Mouse (Mus musculus) layer of hippocampus, postnatal 36 days (tissue): Measurements from ENCODE around the gene Igf1r. TPM values are rescaled to one million over a fixed set of nuclear protein-coding genes. Genes with fewer than 3 reads are reported as not detected.
A peak's percentile ranks its signal among the peaks of the same experiment; 100 is the strongest.

Source experiments
- DNase-seq, 2 experiments: peaks; one replicate each; pipeline ENCODE4 v3.0.0; 2022
- total RNA-seq, 2 experiments: library from RNA; stranded (reverse); gene quantifications; 2 replicates each; pipeline ENCODE4 v1.2.3; 2021

Gene Igf1r
- total RNA-seq, 2 experiments from 2014 or later, result 37.4 to 41.9 TPM

DNA sequence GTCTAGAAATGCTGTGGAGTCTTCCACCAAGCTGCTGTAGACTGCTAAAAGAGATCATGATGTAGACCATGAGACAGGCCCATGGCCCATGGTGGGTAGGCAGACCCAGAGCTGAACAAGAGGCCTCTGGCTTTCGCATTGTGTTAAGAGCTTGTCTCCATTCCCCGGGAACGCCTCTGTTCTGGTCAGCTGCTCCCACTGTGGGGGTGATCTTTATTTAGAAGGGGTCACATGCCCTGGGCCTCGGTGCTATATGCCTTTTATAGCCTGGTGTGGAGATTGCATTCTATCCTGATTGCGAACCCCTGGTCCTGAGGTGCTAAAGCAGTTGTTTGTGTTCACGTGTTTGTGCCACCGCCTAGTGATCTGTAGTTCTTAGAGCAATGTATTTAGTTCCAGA, 57.5 kb downstream of the Igf1r start:
- no peak for DNase-seq

DNA sequence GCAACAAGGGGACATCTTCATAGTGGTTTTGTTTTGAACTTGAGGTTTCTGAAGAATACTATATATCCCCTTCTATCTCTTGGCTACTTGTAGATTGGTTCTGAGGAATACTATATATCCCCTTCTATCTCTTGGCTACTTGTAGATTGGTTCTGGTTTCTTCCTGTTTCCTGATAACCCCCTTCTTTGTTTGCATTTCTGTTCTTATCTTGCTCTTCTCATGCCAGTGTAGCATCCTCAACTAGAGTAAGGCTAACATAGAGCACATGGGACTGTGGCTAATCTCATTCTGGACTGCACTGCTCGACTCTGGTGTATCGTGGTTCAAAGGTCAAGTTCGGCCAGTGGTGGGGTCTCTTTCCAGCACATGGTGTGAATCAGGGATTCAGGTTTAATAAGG, 58.2 kb downstream of the Igf1r start:
- no peak for DNase-seq

DNA sequence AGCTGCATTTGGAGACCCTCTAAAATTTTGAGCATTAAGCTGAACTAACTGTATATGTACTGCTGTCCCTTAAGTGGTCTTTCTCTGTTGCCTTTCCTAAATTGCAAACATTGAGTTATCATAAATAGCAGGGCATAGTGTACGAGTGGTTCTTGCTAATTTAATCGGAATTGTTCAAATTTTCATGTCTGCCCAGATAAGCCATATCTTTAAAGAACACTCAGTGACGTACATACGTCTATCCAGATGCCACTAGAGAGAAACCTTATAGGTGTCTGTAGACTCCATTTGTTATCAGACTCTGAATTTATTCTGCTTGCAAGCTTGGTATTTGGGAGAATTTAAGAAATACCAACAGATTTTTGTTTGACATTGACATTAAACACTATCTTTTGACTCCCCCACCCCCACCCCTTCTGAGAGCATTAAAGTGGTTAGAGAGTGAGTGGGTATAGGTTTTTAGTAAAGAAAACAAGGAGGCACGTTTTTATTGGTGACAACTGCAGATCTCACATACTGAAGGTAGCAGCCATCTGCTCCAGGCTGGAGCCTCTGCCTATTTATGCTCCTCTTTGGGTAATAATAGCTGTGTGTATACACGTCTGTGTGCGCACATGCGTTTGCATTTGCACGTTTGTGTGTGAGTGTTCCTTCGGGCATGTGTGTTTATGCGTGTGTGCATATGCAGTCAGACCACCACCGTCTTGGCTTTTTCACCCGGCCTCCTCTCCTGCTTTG, 58.9 kb downstream of the Igf1r start:
- no peak for DNase-seq

DNA sequence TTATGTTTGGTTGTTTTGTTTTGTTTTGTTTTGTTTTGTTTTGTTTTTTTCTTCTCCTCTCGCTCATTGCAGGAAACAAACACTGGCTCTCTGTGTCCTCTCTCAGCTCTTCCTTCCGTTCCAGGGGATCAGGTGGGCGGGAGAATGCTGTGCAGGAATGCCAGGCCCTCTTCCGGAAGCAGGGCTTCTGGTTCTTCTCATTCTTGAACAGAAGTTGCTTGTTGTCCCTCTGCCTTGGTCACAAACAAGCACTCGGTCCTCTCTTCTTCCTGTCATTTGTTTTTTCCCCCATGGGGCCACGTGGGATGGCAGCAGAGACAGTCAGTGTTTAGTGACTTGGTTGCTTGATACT, 59.5 kb downstream of the Igf1r start:
- DNase-seq, result no peak

DNA sequence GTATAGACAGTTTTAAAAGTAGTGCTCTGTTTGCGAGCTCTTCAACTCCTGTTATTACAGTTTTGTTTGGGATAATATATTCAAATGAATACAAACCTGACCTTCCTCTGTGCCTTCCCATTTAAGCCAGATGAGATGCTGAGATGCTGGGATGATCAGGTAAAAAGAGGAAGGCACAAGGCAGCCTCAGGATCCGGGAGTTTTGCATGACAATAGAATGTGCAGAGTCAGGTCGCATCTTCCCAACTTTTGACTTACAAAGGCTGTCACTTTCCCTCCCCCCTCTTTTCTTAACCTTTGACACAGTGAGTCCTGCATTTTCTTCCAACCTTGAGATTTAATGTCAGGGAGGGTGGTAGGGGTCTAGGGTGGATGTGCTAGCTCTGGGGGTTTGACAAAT, 61.9 kb downstream of the Igf1r start:
- no peak for DNase-seq

DNA sequence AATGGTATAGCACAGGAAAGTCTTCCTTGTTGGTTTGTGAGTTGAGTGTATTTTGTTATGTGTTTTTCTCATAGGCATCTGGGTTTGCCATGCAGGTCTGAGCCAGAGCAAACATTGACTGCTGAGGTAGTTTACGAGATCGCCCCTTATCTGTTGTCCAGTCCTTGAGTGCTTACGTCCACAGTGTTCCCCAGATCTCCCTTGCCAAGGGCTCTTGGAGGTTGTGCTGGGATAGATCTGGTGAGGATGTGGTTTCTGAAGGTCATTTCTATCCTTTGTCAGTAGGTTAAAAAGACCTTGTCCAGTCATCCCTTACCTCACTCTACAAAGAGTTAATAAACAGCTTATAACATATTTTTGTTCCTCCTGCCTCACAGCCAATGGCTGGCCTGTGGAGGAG, 62.8 kb downstream of the Igf1r start:
- DNase-seq, result no peak

DNA sequence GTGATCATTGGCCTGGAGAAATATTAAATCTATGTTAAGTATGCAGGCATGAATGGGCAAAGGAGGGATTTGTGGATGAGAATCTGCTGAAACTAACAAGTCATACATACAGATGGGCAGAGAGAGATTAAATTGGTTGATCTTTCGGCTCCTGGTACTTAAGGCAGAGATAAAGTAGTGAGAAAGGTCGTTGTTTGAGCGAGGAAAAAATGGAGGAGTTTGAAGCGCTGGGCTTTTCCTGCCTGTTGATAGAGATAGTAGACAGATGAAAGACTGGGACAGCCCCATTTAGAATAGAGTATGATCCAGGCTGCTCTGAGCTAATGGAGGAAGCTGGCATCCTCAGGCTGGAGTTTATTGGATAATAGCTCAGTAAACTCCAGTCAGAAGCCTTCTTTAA, 65.4 kb downstream of the Igf1r start:
- no peak for DNase-seq

DNA sequence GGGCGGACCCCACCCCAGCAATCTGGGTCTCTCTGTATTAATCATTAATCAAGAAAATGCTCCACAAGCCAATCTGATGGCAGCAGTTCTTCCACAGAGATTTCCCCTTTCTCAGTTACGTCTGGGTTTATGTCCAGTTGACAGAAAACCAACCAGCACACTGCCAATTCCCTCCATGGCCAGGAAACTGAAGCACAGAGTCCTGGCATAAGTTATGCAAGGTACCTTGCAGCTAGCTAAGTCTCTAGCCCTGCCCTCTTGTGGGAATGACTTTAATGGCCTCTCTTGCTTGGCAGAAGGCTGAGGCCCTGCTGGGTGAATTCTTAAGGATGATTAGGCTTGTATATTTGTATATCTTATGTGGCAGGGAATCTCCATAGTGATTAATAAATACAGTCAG, 67.9 kb downstream of the Igf1r start:
- no peak for DNase-seq

DNA sequence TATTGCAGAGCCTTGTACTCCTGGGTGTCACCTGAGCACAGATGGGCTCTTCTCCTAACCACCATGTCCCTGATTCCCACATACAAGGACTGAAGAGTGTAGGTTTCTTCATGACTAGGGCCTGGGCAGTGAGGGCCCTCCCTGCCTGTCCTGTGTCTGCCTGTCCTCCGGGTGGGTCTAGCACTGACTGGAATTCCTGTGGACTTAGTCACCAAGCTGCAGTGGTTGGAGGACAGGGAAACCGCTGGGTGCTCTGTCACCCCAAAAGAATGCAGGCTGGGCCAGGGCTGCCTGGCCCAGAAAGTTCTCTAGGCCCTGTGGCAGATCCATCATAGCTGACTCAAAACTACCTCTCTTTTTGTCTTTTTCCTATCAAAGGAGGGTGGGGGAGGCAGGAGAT, 69.1 kb downstream of the Igf1r start:
- no peak for DNase-seq

DNA sequence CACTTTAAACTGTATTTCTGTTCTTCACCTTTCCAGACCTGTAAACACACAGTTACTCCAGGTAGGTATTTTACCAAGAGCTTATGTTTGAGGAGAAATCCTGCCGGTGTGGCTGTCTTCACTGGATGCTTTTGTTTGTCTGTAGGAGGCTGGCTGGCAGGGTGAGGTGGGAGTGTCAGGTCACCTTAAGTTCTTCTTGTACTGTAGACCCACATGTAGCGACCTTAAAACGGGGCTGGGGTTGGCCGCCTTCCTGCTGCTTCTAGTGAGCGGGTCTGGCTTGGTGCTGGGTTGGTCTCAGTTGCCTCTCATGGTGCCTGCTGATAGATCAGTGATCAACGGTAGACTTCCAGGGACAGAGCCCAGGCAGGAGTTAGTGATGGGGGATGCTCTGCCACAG, 69.6 kb downstream of the Igf1r start:
- DNase-seq, result no peak

DNA sequence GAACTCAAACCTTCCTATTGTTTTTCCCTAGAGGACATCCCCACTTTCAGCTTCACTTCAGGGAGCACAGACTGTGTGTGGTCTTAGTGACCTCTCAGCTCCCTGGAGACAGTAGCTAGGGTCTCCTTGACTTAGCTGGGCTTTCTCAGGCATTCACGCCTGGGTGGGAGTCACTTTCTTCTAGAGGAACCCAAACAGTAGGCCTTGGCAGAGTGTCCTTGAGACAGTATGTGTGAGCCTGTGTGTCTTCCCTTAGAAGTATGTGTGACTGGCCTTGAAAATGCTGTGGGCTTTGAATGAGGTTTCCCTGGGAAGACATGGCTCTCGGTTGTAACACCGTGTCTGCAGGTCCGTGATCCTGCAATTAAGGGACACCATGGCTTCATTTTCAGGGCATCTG, 71.3 kb downstream of the Igf1r start:
- DNase-seq, result no peak

DNA sequence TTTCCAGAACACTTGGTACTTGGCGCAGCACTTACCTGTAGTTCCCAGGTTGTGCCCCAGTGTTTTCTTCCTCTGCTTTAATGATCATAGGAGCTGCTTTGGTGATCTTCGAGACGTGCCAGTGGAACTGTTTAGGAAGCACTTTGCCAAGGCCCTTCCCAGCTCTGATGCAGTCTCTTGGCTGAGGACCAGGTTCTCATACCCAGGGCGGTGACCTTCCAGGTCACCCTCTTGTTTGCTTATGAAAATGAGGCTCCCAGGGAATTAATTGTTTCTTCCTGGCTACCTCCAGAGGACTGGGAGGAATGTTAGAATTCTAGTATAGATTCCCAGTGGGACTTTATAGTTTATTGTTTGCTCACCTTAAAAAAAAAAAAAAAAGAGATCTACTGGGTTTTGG, 72.0 kb downstream of the Igf1r start:
- no peak for DNase-seq

DNA sequence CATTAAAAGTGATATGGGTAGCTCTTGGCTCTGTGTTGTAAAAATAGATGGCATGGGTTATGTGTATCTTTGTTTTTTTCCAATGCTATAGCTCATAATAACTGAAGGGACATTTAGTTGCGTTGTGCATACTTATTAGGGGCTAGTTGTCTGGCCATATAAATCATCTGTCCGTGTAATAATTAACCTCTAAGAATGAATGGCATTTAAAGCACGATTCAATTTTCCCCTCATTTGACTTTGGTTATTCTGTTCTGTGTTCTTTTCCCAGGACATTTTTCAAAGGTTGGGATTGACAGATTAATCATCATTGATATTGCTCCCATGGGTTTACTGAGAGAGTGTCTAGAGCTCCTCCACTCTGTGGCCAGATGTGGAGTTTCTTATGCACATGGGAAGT, 72.8 kb downstream of the Igf1r start:
- no peak for DNase-seq

DNA sequence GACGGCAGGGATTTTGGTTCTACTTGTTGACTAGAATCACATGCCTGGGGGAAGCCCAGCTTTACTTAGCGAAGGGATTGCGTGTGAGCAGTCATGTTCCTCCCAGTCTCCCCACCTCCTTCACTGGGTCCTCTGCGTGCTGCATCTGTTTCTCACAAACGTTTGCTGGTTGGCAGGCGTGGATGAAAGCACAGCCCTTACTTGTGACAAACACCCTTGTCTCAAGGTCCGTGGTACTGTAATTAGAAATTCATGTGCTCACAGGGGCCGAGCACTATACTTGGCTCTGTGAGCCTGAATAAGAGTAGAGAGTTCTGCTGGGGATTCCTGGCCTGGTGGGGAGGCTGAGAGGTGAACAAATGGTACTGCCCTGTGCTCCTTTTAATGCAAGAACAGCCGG, 73.4 kb downstream of the Igf1r start:
- peak; percentile 9 to 11 for DNase-seq

DNA sequence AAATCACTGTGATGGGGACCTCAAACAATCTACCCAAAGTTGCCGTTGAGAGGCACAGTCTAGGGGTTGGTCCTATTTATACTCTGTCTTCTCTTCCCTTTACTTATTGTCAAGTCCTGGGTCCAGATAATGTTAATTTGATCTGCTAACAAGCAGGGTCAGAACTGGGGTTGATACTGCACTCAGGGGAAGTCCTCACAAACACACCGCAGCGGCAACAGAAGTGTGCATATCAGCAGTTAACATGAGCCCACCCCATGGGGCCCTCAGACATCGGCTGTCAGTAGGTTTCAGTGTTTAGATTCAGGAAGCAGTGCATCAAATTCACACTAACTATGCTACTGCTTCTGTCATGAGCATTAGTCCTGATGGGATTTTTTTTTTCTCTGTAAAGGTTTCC, 75.5 kb downstream of the Igf1r start:
- DNase-seq, result no peak

DNA sequence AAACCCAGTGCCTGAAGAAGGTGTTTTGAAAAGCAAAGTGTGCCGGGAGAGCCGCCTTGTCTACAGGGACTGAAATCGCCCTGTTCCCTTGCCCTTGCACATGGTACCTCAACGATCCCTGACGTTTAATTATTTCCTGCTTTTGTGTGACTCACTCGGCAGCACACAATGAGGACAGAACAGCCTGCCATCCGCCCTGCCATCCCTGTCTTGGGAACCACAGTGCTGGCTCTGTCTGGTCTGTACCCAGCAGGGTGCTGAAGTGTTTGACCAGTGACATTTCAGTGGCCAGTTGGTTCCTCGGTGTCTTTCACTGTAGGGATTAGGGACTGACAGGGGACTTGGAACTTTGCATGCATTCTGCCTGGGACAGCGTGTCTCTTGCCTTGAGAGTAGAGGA, 78.2 kb downstream of the Igf1r start:
- DNase-seq, result no peak

DNA sequence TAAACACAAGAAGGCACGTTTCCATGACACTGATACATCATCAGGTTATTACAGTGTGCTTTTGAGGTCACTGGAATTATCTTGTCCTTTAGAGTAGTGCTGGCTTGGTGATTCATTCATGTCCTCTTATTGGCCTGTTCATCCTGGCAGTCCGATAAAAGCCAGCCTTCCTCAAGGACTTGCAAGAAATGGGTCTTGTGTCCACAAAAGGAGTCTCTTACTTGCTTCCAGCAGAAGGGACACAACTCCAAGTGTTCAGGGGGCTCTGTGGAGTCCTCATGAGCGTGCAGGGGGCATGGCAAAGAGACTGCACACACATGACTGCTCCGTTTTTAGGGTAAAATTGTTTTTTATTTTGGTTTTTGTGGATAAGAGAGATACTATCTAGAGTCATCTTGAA, 83.9 kb downstream of the Igf1r start:
- no peak for DNase-seq

DNA sequence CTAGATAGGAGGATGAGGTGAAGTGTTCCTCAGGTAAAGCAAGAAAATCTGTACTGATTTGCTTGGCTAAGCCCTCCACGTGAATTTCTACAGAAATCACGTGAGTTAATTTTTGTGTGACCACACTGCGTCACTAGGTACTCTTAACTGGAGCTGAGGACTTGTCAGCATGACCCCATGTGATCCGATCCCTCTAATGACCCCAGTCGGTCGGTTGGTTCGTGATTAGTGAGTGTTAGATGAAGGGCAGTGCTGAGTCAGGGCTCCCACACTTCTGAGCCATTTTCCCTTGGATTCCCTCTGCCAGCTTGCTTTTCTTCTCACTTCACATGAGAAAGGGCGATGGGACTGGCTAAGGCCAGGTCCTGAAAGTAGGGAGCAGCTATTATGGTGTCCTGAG, 86.2 kb downstream of the Igf1r start:
- no peak for DNase-seq

DNA sequence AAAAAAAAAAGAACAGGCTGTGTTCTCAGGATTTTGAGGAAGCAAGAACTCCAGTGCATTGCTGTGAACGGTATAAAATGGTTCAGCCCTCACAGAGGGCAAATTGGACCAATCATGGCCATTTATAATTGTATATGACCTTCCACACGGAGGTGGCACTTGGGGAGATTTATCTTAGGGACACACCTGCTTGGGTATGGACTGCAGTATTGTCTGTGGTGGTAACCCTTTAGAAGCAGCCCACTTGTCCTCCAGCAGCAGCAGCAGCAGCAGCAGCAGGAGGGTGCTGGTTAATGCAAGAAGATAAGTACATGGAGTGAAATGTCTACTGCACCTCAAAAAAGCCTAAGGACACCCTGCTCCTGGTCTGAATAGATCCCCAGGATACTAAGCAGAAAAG, 86.9 kb downstream of the Igf1r start:
- no peak for DNase-seq

DNA sequence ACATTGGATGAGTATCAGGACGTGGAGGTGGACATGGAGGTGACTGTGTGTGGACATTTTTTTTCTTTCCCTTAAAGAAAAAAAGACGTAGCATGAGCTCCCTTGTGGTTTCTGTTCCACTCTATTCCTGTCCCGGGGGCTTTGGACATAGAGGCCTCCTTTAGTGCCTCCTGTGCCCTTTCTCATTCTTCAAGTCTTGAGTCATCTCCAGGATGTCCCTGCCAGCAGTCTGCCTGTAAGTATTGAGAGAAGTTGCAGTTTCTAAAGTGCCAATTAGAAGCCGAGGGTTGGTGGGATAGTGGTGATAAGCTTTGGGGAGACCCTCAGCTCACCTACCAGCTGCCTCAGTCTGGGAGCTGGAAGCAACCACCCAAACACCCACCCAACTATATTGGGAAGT, 92.0 kb downstream of the Igf1r start:
- DNase-seq, result no peak

DNA sequence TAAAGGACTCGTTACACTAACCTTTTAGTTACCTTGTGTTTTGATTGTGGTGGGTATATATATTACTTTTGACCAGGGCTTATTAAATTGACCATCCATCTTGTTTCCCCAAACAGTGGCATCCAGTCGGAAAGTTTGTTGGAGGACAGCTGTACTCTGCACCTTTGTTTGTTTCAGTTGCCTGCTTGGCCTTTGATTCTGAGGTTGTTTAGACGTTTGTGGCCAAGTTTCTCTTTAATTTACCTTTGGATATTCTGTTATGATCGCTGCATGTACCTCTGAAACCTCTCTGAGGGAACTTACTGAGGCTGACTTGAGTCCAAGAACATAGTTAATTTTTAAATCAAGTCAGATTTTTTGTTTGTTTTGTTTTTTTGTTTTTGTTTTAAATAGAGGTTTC, 94.5 kb downstream of the Igf1r start:
- DNase-seq, result no peak

DNA sequence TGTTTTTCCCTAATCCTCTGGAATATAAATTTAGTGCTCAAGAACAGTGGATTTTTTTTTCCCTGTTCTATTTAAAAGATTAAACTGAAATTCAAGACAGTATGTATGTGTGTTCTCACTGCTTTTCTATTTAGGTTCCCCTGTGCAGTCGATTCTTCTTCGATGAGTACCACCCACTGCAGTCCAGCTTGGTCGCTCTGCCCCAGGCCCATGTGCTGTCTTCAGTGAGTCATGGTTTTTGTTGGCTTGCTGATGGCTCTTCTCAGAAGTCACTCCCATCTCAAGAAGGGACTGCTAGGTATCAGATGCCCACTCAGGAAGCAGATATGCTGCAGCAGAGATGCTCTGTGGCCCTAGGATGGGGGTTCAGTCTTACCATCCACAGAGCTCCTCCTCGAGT, 95.9 kb downstream of the Igf1r start:
- no peak for DNase-seq

DNA sequence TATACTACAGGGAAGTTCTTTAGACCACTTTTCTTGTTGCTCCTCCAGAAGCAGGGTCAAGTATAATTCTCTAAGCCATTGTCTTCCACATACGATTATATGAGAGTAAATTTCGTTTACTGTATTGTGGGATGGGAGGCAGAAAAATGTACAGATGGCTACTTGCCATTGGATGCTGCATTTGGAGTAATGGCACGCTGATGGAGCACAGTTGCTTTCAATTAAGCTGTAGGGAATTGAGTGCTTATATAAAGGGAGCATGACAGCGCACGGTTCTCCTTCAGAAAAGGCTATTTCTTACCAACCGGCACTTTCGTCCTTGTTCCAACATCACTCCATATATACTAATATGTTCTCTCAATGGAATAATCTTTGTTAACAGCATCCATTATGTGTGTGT, 96.4 kb downstream of the Igf1r start:
- DNase-seq, result no peak

DNA sequence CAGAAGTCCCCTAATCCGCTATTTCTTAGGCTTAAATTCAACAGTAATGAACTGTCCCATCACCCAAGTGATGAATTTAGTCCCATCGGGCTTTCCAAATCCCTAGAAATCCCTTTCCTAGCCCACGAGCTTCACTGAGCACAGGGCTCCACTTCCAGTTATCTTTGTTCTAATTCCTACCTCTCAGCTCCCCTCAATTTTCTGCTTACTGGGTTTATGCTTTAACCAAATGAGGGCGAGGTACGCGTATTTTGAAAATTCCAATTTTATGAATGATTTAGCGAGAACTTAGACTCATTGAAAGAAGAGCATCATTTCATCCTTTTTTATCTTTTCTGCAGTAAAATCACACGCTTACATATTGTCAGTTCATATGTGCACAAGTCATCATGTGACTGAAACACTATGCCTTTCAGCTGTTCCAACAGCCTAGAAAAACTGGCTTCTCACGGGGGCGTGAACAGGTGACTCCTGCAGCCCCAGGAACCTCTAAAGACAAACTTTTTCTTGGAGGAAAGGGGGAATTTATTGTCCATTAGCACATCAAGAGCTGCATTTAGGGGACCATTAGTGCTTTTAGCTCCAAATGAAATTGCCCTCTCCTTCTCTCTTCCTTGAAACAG, 100.5 kb downstream of the Igf1r start:
- DNase-seq, result no peak

DNA sequence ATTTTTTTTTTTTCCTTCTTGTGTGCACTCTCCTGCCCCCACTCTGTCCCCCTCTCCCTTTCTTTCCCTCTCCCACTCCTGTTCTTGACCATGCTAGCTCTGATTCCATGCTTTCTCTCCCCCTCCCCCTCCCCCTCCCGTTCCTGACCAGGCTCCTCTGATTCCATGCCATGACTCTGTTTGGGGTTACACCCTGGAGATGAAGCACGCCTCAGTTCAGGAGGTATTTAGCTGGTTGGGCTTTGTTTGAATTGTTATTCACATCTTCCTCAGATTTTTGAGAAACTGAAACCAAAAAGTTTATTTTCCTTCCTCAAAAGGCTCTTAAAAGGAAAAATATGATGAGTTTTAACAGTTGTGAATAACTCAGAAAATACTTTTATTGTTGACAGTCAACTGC, 101.9 kb downstream of the Igf1r start:
- no peak for DNase-seq
